ENCODE assay signal across 10 mouse cellular contexts in genomic region chr16:22789908-22790367, GRCm38 (mm10). TPM values are rescaled to one million over a fixed set of nuclear protein-coding genes. Genes with fewer than 3 reads are reported as not detected.
DNase-seq lines count a peak whose midpoint lies in the region; ATAC-seq and TF ChIP-seq lines count a peak whose summit lies in the region.
"Had no signal": no experiment of that assay in that cellular context is flagged by ENCODE, and none has a peak within 500 bp of the region (broad histone marks: within the 10 kb centered on the region; RNA-seq: fewer than 3 reads in every experiment).

No protein-coding gene starts in this region.

- TF ChIP-seq CTCF in forebrain, postnatal 0 days (IDR thresholded peaks at IDR 0.05; ENCODE audit: low read depth): no peak
- TF ChIP-seq CTCF in lung, postnatal 0 days (IDR thresholded peaks at IDR 0.05): no peak

- H3K36me3 ChIP-seq in hindbrain, embryonic 10.5 days: no peaks in the 10 kb centered on the region
- H3K36me3 ChIP-seq in hindbrain, embryonic 12.5 days: no peaks in the 10 kb centered on the region
- H3K36me3 ChIP-seq in forebrain, postnatal 0 days (ENCODE audit: insufficient read depth): no peaks in the 10 kb centered on the region
- no peaks in the 10 kb centered on the region for H3K36me3 ChIP-seq in stomach, embryonic 16.5 days (ENCODE audit: control insufficient read depth, insufficient read depth, low read length)
- no peaks in the 10 kb centered on the region for H3K36me3 ChIP-seq in kidney, embryonic 15.5 days
- H3K36me3 ChIP-seq in lung, postnatal 0 days (ENCODE audit: insufficient read depth, low read length): no peaks in the 10 kb centered on the region
- H3K36me3 ChIP-seq: heart, embryonic 15.5 days had no signal

- ATAC-seq in hindbrain, embryonic 12.5 days (ENCODE audit: low FRiP score): no peak
- ATAC-seq in forebrain, postnatal 0 days: peak; percentile 79
- ATAC-seq in stomach, embryonic 16.5 days (ENCODE audit: insufficient read depth, low FRiP score): 0 out of 2 replicates have a peak, but pooled peaks have one; percentile 68
- no peak for ATAC-seq in kidney, embryonic 15.5 days (replicated peaks; ENCODE audit: low FRiP score)
- no peak for ATAC-seq in lung, postnatal 0 days

- peaks cover 29% of the 10 kb centered on the region for H3K27me3 ChIP-seq in hindbrain, embryonic 10.5 days (ENCODE audit: insufficient read depth, poor library complexity, severe bottlenecking)
- peaks cover 25% of the 10 kb centered on the region for H3K27me3 ChIP-seq in hindbrain, embryonic 12.5 days
- no peaks in the 10 kb centered on the region for H3K27me3 ChIP-seq in forebrain, postnatal 0 days (ENCODE audit: insufficient read depth, low read length)
- no peaks in the 10 kb centered on the region for H3K27me3 ChIP-seq in stomach, embryonic 16.5 days (ENCODE audit: control insufficient read depth, insufficient read depth, low read length)
- 0 out of 2 replicates have a peak, but pooled peaks cover 4% of the 10 kb centered on the region for H3K27me3 ChIP-seq in kidney, embryonic 15.5 days
- H3K27me3 ChIP-seq in lung, postnatal 0 days (replicated peaks; ENCODE audit: insufficient read depth, low read length): no peaks in the 10 kb centered on the region

- no peak for DNase-seq in hindbrain, embryonic 10.5 days (ENCODE audit: low spot score)
- DNase-seq in forebrain, postnatal 0 days: peak; percentile 53
- DNase-seq in left cerebral cortex, adult 18-20 months (ENCODE audit: low spot score in 2 of 2): peak; percentile 84 to 86
- DNase-seq in gastrocnemius, postnatal 36 days: no peak
- DNase-seq in lung, postnatal 0 days (ENCODE audit: low spot score): no peak

- H3K27ac ChIP-seq in hindbrain, embryonic 10.5 days: peak overlapping the region; percentile 35; the same call in 1 of the 2 replicates
- H3K27ac ChIP-seq in hindbrain, embryonic 12.5 days: no peak overlapping the region
- no peak overlapping the region for H3K27ac ChIP-seq in forebrain, postnatal 0 days (ENCODE audit: low read depth, low read length)
- H3K27ac ChIP-seq in stomach, embryonic 16.5 days (ENCODE audit: low read length): no peak overlapping the region
- H3K27ac ChIP-seq in kidney, embryonic 15.5 days: no peak overlapping the region
- H3K27ac ChIP-seq in lung, postnatal 0 days (ENCODE audit: low read length): no peak overlapping the region
- H3K27ac ChIP-seq: heart, embryonic 15.5 days; macrophage had no signal

- no peak overlapping the region for H3K4me2 ChIP-seq in hindbrain, embryonic 12.5 days (replicated peaks)
- peak overlapping the region; percentile 21; the same call in 1 of the 2 replicates for H3K4me2 ChIP-seq in forebrain, postnatal 0 days (ENCODE audit: low read depth)
- H3K4me2 ChIP-seq in stomach, embryonic 16.5 days (ENCODE audit: low read depth, low read length): peak overlapping the region; percentile 36
- H3K4me2 ChIP-seq in kidney, embryonic 15.5 days: no peak overlapping the region
- no peak overlapping the region for H3K4me2 ChIP-seq in lung, postnatal 0 days (replicated peaks; ENCODE audit: low read depth, low read length)
- H3K4me2 ChIP-seq: heart, embryonic 15.5 days had no signal

- WGBS in hindbrain, embryonic 10.5 days: 60% methylated on average over 10 of the region's 10 CpGs
- WGBS in hindbrain, embryonic 12.5 days: 52% methylated on average over 10 of the region's 10 CpGs
- WGBS in forebrain, postnatal 0 days: 48% methylated on average over 10 of the region's 10 CpGs
- WGBS in stomach, embryonic 16.5 days: 33% methylated on average over 10 of the region's 10 CpGs
- WGBS in kidney, embryonic 15.5 days: 40% methylated on average over 10 of the region's 10 CpGs
- 38% methylated on average over 10 of the region's 10 CpGs for WGBS in lung, postnatal 0 days

- no peak for TF ChIP-seq EP300 in lung, postnatal 0 days (IDR thresholded peaks at IDR 0.05)

- H3K9ac ChIP-seq in hindbrain, embryonic 12.5 days: no peak overlapping the region
- H3K9ac ChIP-seq in forebrain, postnatal 0 days: no peak overlapping the region
- H3K9ac ChIP-seq in stomach, embryonic 16.5 days (ENCODE audit: low read length): 0 out of 2 replicates have a peak overlapping the region, but pooled peaks have one; percentile 31
- no peak overlapping the region for H3K9ac ChIP-seq in kidney, embryonic 15.5 days
- no peak overlapping the region for H3K9ac ChIP-seq in lung, postnatal 0 days (replicated peaks; ENCODE audit: low read depth)
- H3K9ac ChIP-seq: heart, embryonic 15.5 days had no signal

- H3K4me3 ChIP-seq in hindbrain, embryonic 10.5 days: no peak overlapping the region
- H3K4me3 ChIP-seq in hindbrain, embryonic 12.5 days: no peak overlapping the region
- H3K4me3 ChIP-seq in forebrain, postnatal 0 days (ENCODE audit: low read depth, low read length): 0 out of 2 replicates have a peak overlapping the region, but pooled peaks have one; percentile 1
- no peak overlapping the region; the same call in 1 of the 2 replicates for H3K4me3 ChIP-seq in stomach, embryonic 16.5 days (replicated peaks; ENCODE audit: low read length)
- H3K4me3 ChIP-seq in kidney, embryonic 15.5 days (replicated peaks): no peak overlapping the region
- H3K4me3 ChIP-seq in lung, postnatal 0 days (ENCODE audit: low read depth, low read length): no peak overlapping the region
- H3K4me3 ChIP-seq: heart, embryonic 15.5 days had no signal

- H3K4me1 ChIP-seq in hindbrain, embryonic 10.5 days (replicated peaks): peaks cover 21% of the 10 kb centered on the region
- H3K4me1 ChIP-seq in hindbrain, embryonic 12.5 days: peaks cover 5% of the 10 kb centered on the region; the same call in 1 of the 2 replicates
- no peaks in the 10 kb centered on the region for H3K4me1 ChIP-seq in forebrain, postnatal 0 days (ENCODE audit: insufficient read depth)
- peaks cover 3% of the 10 kb centered on the region; the same call in 1 of the 2 replicates for H3K4me1 ChIP-seq in stomach, embryonic 16.5 days (ENCODE audit: control insufficient read depth, insufficient read depth, low read length)
- H3K4me1 ChIP-seq in kidney, embryonic 15.5 days: no peaks in the 10 kb centered on the region
- peaks cover 5% of the 10 kb centered on the region; the same call in 1 of the 2 replicates for H3K4me1 ChIP-seq in lung, postnatal 0 days (ENCODE audit: insufficient read depth, low read depth, low read length)

- intact Hi-C loops in gastrocnemius, postnatal 36 days (cut with DNase I): no loop called here

- no peaks in the 10 kb centered on the region for H3K9me3 ChIP-seq in hindbrain, embryonic 10.5 days
- no peaks in the 10 kb centered on the region for H3K9me3 ChIP-seq in hindbrain, embryonic 12.5 days (replicated peaks)
- H3K9me3 ChIP-seq in forebrain, postnatal 0 days (ENCODE audit: low read length): no peaks in the 10 kb centered on the region
- no peaks in the 10 kb centered on the region; the same call in 1 of the 2 replicates for H3K9me3 ChIP-seq in stomach, embryonic 16.5 days (replicated peaks; ENCODE audit: control insufficient read depth, low read length)
- H3K9me3 ChIP-seq in kidney, embryonic 15.5 days (replicated peaks): no peaks in the 10 kb centered on the region
- no peaks in the 10 kb centered on the region for H3K9me3 ChIP-seq in lung, postnatal 0 days (ENCODE audit: low read length)
- H3K9me3 ChIP-seq: heart, embryonic 15.5 days had no signal

RNA-seq across cellular contexts. Expression of gene Crygs, which starts 21.4 kb away (rescaled TPM):
- polyA plus RNA-seq in hindbrain, embryonic 10.5 days (2016; fragmentation: Nextera tagmentation; extraction: Ambion mirVana): 0.84 TPM in 1 of 2 replicates, not detected in the other
- not detected in 2 replicates for polyA plus RNA-seq in hindbrain, embryonic 12.5 days (2016; fragmentation: Nextera tagmentation; extraction: Ambion mirVana)
- not detected in 2 replicates for total RNA-seq in forebrain, postnatal 0 days (2014; rRNA removed)
- 0.16 and 0.18 TPM in 2 replicates for polyA plus RNA-seq in forebrain, postnatal 0 days (2015; fragmentation: Nextera tagmentation; extraction: Ambion mirVana)
- total RNA-seq in left cerebral cortex, adult 18-20 months (2021): not detected
- polyA plus RNA-seq in stomach, embryonic 16.5 days (2015; fragmentation: Nextera tagmentation; extraction: Ambion mirVana): not detected in 2 replicates
- polyA plus RNA-seq in kidney, embryonic 15.5 days (2015; fragmentation: Nextera tagmentation; extraction: Ambion mirVana): 0.19 and 0.25 TPM in 2 replicates
- total RNA-seq in gastrocnemius, postnatal 36 days (2021): not detected
- 0.15 TPM in 1 of 2 replicates, not detected in the other for polyA plus RNA-seq in lung, postnatal 0 days (2015; fragmentation: Nextera tagmentation; extraction: Ambion mirVana)
- polyA plus RNA-seq: heart, embryonic 15.5 days; macrophage had no signal

Comparison
In these comparisons a context has a peak if more than half of its experiments do, and no peak if none do; other contexts are left out.
1. DNase-seq: peak in forebrain, postnatal 0 days (single experiment) and left cerebral cortex, adult 18-20 months (2 of 2); none in hindbrain, embryonic 10.5 days (single experiment), gastrocnemius, postnatal 36 days (0 of 2) and lung, postnatal 0 days (single experiment).
2. ATAC-seq: peak in forebrain, postnatal 0 days (single experiment) and stomach, embryonic 16.5 days (single experiment); none in hindbrain, embryonic 12.5 days (single experiment), kidney, embryonic 15.5 days (single experiment) and lung, postnatal 0 days (single experiment).
3. H3K4me2 ChIP-seq: peak in forebrain, postnatal 0 days (single experiment) and stomach, embryonic 16.5 days (single experiment); none in hindbrain, embryonic 12.5 days (single experiment), kidney, embryonic 15.5 days (single experiment) and lung, postnatal 0 days (single experiment).